Mouse (Mus musculus) kidney, adult 8-10 months (tissue): Measurements from ENCODE around the gene Dnajb5.

Experiments
- DNase-seq, 2 experiments: peaks; one replicate each; pipeline ENCODE4 v3.0.0; 2022

The Dnajb5 gene

DNA sequence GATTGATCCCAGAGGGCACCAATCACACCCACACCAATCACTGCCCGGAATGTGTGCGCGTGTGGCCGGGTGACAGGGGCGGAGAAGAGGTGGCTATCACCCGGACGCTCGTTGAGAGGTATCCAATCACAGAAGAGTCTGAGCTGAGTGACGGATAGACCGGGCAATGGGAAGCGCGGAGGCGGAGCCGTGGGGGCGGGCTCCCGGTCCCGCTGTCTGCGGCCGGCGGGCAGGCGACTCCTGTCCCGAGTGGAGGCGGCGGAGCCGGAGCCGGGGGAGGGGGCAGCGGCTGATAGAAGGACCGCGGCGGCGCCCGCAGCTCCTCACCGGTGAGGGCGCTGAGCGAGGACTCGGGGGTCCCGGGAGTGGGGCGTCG is at the start of gene Dnajb5:
Dnajb5 (plus strand) TSS at position 139 of the 376 bp plus-strand sequence.
- DNase-seq, result peak; percentile 99

DNA sequence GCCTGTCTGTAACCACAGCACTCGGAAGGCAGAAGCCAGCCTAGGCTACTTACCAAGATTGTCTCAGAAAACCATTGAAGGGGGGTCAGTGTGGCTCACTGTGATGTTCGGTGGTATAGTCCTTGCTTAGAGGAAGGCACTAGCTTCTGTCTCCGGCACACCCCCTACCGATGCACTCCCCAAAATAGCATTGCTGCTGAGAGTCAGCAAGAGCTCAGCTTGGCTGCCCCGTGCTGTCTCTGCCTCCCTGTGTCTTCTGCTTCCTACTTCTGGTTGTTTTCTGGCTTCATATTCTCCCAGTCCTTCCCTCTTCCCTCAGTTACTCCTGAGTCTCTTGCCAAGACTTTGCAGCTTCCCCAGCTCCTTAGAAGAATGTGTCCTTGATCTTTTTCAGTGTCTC is 48.7 kb upstream of the Dnajb5 start:
- DNase-seq, result no peak

DNA sequence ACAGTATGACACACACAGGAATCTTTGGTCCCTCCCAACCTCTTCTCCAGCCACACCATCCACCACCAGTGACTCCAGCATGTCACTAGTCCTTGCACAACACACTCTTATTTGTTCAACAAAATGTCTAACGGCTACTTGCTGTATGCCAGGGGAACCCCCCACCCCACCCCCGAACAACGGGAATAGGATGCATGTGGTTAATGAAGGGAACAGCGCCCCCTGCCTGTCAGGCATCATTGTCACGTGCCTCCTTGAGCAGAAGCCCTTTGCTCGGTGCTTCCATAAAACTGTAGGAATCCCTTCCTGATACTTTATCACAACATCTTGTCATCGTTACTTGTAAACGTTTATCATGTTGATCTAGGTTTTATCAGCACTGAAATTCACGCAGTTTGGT is 47.4 kb upstream of the Dnajb5 start:
- DNase-seq, result no peak

DNA sequence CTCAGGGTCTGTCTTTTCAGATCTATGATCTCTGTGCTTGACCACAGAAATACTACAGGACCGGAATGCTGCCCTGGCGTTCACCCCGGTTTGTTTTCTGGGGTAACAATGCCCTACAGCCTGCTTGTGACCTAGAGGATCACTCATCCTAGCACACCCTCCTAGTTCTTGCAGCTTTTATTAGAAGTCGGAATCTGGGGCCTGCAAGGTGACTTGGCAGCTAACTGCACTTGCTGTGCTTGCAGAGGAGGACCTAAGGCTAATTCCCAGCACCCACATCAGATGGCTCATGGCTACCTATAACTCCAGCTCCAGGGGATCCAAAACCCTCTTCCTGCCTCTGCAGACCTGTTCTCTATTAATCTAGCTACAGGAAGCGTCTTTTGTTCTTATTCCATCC is 46.9 kb upstream of the Dnajb5 start:
- DNase-seq, result no peak

DNA sequence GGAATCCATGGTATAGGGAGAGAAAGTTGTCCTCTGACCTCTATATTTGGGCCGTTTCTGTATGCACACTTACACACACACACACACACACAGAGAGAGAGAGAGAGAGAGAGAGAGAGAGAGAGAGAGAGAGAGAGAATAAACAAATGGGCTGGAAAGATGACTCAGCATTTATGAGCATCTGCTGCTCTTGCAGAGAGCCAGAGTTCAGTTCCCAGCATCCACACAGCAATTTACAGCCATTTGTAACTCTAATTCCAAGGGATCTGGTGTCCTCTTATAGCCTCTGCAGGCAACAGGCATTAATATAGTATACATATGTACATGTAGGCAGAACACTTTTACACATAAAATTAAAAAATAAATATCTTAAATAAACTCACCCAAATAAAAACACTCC is 45.7 kb upstream of the Dnajb5 start:
- no peak for DNase-seq

DNA sequence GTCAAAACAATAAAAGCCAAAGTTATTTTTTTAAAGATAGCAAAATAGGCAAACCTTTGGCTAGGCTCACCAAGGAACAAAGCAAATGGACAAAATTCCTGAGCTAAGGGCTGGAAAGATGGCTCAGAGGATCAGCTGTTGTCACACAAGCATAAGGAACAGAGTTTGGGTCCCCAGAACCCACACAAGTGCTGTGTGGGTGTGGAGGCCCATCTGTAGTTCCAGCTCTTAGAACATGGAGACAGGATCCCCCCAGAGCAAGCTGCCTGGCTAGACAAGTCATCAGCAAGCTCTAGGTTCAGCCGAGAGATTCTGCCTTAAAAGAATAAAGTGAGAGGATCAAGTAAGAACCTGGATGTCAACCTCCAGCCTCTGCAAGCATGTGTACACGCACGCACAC is 45.1 kb upstream of the Dnajb5 start:
- no peak for DNase-seq

DNA sequence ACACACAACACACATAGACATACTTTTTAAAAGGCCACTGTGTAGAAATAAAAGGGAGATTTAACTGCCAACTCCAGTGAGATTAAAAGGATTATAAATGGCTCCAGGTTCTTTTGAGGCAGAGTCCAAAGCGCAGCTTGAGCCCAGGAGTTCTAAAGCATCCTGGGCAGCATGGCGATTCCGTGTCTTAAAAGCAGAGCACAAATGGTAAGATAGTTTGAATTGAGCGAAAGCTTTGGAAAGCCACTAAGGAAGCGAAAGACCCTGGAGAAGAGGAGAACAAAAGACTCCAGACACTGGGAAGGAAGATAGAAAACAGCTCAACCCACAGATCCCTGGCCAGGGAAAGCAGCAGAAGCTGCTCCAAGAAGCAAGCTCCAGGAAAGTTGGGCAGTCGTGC is 44.6 kb upstream of the Dnajb5 start:
- no peak for DNase-seq

DNA sequence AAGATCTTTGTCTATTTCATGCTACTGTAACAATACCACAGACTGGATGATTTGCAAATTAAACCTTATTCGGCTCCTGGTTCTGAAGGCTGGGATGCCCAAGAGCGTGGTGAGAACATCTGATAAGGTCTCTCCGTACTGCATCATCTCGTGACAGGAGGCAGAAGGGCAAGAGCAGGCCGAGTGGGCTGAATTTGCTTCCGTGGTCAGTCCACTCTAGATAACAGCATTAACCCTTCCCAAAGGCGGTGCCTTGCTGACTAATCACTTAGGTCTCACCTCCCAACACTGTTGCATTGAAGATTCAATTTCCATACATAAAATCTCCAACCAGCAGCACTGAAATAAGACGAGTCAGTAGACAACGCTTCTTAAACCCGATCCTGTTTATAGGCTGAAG is 36.2 kb upstream of the Dnajb5 start:
- no peak for DNase-seq

DNA sequence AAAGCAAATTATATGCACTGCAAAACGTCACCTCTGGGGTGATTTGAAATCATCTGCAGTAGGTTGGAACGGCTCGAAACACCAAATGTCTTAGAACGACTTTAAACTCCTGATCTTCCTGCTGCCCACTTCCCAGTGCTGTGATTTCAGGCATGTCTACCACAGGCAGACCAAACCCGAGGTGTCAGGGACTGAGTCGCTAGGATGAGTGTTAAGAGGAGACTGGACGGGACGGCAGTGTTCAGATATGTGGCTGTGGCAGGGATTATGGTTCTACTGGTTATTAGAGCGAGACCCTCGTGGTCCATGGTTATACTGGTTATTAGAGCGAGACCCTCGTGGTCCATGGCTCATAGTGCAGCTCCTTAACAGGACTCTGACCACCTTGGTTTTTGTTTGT is 34.3 kb upstream of the Dnajb5 start:
- DNase-seq, result no peak

DNA sequence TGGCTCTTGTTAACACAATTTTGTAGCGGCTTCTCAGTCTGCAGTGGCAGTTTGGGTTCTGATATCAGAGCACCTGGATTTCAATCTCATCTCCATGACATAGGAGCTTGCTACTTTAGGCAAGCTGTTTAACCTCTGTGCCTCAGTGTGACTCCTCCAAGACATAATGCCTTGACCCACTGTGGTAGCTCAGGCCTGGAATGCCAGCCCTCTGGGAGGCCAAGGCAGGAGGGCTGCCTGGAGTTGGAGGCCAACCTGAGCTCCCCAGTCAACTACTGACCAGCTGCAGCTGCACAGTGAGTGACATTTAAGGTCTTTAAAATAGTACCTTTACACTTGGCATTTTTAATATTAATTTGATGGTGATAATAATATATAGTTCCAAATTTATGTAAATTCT is 33.6 kb upstream of the Dnajb5 start:
- DNase-seq, result no peak

DNA sequence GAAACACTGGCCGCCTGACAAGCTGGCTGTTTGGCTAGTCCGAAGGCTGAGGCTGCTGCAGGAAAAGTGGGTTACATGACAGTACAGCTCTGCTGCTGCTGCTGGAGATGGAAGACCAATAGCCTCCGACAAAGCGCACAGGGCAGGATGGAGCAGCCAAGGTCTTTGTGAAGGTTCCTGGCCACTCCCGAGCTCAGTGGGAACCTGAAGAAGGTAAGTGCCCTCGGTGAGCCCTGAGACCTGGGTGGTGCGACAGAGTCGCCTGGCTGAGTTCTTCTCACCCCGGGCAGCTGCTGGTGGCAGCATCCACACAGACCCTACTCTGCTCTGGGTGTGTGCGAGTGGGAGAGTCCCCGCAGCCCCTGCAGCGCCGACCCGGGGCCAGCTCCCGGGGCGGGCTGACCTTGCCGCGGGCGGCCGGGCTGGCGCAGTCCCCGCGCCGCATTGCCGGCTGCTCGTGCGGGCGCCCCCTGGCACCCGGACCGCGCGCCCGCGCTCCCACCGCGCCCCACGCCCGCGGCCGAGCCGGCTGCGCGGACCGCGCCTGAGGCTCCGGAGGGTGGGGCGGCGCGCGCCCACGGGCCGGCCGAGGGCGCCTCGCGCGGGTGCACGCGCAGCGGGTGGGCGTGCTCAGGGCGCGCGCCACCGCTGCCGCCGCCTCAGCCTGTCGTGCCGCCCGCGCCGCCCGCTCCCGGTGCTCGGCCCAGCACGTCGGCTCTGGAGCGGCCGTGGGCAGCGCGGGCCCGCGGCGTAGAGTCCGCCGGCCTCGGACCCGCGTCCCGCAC is 32.8 kb upstream of the Dnajb5 start, which contains the start of gene Phf24:
Phf24 (plus strand) TSS at position 44 of the 785 bp plus-strand sequence.
- no peak for DNase-seq

DNA sequence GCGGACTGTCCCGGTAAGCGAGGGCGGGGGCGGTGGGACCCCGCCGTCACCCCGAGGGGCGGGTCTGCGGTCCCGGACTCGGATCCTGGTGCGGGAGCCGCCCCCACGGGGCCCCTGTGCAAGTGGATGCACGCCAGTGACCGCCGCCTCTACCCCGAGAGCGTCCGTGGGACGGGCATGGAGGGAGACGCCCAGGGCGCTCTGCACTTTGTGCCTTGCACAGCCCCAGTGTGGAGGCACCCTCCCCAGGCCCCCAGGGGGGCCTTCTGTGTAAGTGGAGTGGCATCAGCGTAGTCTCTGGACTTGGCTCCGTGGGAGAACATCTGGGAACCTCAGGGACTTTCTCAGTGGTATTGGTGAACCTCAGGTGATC is 32.2 kb upstream of the Dnajb5 start:
- DNase-seq, result no peak

DNA sequence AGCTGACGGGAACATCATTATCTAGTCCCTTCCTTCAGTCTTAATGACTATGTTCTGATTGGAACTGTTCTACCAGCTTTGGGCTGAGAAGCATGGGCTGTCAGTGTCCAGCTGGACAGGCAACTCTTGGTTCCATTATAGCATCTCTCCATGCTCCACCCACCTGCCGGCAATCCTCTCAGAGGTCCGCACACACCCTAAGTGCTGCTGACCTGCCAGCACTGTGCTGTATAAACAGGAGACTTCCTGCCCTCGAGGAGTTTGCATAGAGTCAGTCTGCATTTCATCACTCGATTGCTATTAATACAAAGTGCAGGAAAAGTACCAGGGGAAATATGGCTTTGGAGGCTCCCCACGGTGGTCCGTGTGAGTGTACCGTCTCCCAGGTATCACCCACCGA is 28.9 kb upstream of the Dnajb5 start:
- DNase-seq, result no peak

DNA sequence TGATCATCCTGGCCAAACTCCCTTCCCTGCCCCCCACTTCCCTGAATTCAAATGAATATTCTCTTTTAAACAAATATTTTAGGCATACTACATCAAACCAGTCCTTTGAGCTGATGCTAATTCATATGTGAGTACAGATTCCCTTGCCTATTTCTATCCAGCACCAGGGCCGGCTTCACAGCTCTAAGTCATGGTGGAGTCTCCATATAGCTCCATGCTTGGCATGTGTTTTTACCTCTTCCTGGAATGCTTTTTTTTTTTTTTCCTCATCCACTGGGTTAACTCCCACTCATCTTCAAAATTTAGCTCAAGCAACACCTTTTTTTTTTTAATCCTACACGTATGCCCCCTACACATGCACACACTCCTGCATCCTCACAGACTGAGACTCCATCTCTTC is 28.1 kb upstream of the Dnajb5 start:
- DNase-seq, result no peak

DNA sequence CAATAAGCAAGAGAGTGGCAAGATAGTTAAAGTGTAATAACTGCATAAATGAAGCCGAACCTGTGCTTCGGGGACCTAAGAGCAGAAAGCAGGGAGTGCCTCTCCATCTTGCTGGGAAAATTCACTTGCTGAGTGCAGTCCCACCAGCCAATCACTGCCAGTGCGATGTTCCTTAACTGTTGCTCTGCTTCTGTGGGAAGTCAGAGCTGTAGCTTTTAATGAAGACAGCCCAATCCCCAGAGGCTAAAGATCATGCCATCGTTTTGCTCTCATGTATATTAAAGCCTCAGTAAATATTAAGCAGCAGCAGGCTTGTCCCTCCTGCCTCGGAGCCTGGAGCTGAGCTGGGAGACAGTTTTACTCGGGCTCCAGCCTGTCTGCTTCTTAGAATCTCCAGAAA is 27.6 kb upstream of the Dnajb5 start:
- no peak for DNase-seq

DNA sequence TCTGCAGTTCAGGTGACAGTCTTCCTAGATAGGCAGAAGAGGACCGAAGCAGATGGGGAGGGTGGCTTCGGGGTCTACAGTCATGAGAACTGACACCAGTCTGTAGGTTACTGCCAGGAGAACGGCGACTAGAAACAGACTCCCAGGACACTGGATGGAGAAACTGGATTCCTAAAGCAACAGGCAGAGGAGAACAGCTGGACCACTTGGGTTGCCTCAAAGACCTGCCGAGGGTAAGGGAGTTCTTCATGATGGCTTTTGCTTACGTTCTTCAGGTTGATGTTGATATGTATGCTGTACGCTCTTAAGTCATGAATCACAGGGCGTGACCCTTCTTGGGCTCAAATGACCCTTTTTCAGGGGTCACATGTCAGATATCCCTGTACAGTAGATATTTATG is 27.2 kb upstream of the Dnajb5 start:
- DNase-seq, result no peak

DNA sequence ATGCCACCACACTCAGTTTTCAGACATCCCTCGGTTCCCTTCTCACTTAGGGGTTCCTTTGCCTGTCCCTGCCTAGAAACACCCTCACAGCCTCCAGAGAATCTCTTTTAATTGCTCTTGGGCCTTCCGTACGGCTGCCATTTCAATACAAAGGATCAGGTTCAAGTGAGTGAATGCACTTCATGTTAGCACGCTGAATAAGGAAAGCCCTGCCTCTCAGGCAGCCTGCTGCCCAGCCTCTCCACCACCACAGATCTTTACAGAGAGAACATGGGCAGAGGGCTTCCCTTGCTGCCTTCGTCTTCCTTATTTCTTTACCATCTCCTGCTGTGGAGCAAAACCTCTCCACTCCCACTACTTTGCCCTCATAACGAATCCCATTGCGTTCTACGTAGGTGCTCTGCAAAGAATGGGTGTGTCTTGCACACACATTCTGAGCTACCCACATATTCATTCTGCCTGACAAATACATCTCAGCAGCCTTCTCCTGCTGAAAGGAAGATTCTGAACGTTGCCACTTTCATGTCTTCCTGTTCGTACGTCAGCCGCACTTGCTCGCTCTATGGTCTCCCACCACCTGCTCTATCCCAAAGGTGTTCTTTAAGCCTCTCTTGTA is 25.4 kb upstream of the Dnajb5 start:
- no peak for DNase-seq

DNA sequence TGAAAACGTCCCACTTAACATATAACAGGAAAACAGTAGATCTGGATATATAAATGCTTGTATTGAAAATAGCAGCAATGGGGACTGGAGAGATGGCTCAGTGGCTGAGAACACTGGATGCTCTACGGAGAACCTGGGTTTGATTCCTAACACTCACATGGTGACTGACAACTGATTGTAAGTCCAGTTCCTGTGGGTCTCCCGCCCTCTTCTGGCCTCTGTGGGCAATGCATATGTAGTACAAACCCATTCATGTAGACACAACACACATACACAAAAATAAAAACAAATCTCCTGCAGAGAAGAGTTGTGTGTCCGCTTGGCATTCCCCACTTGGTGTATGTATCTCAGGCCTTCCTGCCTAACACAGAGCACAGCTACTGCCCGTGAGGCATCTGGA is 21.4 kb upstream of the Dnajb5 start:
- no peak for DNase-seq

DNA sequence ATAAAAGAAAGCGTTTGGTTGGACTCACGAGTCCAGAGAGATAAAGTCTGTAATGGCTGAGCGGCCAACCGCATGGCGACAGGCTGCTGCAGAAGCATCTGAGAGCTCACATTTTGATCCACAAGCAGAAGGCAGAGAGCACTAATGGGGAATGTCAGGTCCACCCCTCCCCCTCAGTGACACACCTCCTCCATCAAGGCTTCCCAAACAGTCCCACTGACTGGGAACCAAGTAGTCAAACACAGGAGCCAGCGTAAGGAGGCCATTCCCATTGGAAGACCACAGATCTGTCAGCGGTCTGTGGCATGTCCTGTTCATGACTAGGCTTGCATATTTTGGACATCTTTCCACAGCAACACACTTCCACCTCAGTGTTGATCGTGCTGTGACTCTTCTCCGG is 20.7 kb upstream of the Dnajb5 start:
- no peak for DNase-seq

DNA sequence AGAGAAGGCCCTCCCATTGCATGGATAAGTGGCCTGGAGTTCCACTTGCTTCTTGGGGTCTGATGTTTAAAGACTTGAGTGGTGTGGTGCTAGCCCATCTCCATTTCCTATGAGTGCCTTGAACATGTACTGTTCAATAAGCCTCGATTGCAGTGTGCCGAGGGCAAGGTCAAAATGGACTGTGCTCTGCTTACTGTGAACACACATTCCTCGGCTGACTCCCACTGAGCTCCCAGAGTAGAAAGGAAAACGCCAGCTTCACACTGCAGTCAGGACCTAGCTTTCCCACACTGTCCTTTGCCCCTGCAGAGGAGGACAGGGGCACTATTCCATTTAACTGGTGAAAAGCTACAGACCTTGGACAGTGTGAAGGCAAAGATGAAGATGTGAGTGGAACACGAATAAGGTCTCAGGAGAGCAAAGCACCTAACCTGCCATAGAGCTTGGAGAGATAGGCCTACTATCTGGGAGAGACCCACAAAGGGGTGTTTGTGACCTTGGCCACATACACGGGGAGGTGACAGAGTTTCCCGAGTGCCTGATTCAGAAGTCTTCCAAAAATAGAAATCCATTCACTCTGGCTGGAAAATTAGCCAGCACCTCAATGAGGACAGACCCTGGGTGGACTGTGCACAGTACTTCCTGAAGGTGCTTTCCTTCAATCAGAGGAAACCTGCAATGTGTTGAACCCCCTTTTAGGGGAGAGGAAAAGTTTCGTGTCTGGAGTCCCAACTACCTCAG is 17.2 kb upstream of the Dnajb5 start:
- DNase-seq, result no peak

DNA sequence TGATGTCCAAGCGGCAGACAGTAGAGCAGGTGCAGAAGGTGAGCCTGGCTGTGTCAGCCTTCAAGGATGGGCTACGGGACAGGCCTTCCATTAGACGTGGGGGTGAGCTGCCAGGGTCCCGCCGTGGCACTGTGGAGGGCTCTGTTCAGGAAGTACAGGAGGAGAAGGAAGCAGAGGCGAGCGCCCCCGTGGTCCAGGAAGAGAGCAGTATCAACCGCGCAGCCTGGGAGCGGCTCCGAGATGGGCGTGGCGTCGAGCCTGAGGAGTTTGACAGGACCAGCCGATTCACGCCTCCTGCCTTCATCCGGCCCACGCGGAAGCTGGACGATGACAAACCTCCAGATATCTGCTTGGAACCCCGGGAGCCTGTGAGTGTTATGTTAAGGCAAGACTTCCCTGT is 16.0 kb upstream of the Dnajb5 start:
- peak; percentile 47 to 49 for DNase-seq

DNA sequence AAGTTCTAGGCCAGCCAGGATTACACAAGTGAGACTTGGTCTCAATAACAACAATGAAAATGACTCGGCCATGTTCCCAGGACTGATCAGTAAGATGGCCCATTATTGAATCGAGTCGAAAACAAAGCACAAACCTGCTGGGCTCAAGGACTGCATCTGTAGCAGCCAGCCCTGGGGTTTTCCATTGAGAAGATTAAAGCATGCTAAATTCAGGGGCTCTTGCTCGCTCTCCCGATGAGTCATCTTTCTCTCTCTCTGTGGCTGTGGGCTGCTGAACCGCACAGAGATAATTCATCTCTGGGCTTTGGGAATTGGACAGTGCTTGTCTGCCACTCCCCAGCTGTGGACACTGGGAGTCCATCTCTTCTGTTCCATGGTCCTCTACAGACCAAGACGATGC is 8.2 kb upstream of the Dnajb5 start:
- DNase-seq, result no peak

DNA sequence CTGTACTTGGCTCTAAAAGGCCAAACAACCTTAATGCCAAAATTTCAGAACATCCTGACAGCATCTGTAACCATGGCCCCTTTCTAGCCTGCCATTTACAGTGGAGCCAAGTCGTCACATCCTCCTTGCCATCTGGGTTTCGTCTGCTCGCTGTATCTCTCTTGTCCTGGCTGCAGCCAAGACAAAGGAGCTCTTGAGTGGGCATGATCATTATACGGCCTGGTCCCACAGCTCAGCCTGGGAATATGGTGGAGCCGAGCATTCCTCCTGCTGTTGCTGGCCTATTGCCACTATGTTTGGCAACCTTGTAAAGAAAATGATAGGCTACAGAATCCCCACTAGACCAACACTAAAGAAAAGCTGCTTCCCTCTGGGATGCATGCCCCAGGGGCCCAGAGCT is 6.3 kb upstream of the Dnajb5 start:
- no peak for DNase-seq

DNA sequence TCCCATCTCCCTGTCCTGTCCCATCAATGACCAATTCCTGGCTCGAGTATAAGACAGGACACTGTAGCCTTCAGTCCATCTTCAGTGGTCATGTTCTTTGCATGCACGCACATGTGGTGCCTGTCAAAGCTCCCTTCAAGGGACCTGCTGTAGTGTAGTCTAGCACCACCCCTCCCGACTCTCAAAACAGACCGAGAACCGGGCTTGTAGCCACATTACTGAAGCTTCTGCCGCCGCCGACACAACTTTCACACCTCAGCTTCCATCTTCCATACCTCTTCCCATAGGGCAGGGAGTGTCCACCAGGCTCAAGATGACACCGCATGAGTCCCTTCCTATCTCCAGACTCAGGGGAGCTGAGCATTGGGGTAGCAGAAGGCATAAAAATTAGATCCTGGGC is 5.4 kb upstream of the Dnajb5 start:
- no peak for DNase-seq
